Mouse (Mus musculus) limb, embryonic 11.5 days (tissue): ENCODE data around the gene Mical2. TPM values are rescaled to one million over a fixed set of nuclear protein-coding genes. Genes with fewer than 3 reads are reported as not detected.

Experiments
- ATAC-seq: fragments of 200-750 bp; cut with Nextera tagmentation; 2 replicates; pipeline ENCODE4 v1.8.0; 2017; ENCODE audit warnings: low read depth; ENCODE audit not compliant: insufficient number of reproducible peaks, low FRiP score, low TSS enrichment
- DNase-seq: peaks from one replicate; pipeline ENCODE4 v3.0.0-alpha.2; 2015; ENCODE audit warnings: low spot score
- H3K27ac ChIP-seq: fragments of 300-500 bp; sonication (generic); replicated peaks from 2 replicates; pipeline ENCODE4 v1.5.1; 2014; ENCODE audit warnings: low read depth, mild to moderate bottlenecking, low read length
- H3K27me3 ChIP-seq: fragments of 300-500 bp; sonication (generic); 2 replicates; pipeline ENCODE4 v1.6.1; 2014; ENCODE audit warnings: mild to moderate bottlenecking, low read length, mixed read lengths; ENCODE audit not compliant: control insufficient read depth, insufficient read depth
- H3K36me3 ChIP-seq: fragments of 300-500 bp; sonication (generic); 2 replicates; pipeline ENCODE4 v1.6.1; 2014; ENCODE audit warnings: mild to moderate bottlenecking, low read length, moderate library complexity, mixed read lengths; ENCODE audit not compliant: control insufficient read depth, insufficient read depth
- H3K4me1 ChIP-seq: fragments of 300-500 bp; sonication (generic); 2 replicates; pipeline ENCODE4 v1.6.1; 2014; ENCODE audit warnings: low read length, mixed read lengths; ENCODE audit not compliant: control insufficient read depth, insufficient read depth
- H3K4me2 ChIP-seq: fragments of 300-500 bp; sonication (generic); 2 replicates; pipeline ENCODE4 v1.6.1; 2014; ENCODE audit warnings: low read depth, mild to moderate bottlenecking, moderate library complexity; ENCODE audit not compliant: severe bottlenecking
- H3K4me3 ChIP-seq: fragments of 300-500 bp; sonication (generic); 2 replicates; pipeline ENCODE4 v1.5.1; 2014; ENCODE audit warnings: low read depth, low read length
- H3K9ac ChIP-seq: fragments of 300-500 bp; sonication (generic); 2 replicates; pipeline ENCODE4 v1.6.1; 2014; ENCODE audit warnings: mild to moderate bottlenecking, low read length
- H3K9me3 ChIP-seq: fragments of 300-500 bp; sonication (generic); 2 replicates; pipeline ENCODE4 v1.6.1; 2016; ENCODE audit warnings: low read length; ENCODE audit not compliant: control insufficient read depth
- WGBS: fragments of 180-500 bp; shearing (Covaris S2); extraction: QIAGEN DNeasy Blood & Tissue Kit; methylation state at CpG from one replicate; pipeline ENCODE4 v1.1.7; 2014; 5-methylcytosine and 5-hydroxymethylcytosine counted together
- polyA plus RNA-seq: library from polyadenylated mRNA; unstranded; fragments of >200 nt; fragmentation: Nextera tagmentation; extraction: Ambion mirVana; gene quantifications from 2 replicates; pipeline ENCODE4 v1.2.1, GENCODE M21; 2014

Gene Mical2
- polyA plus RNA-seq, result 2.3 and 2.4 TPM in 2 replicates

DNA sequence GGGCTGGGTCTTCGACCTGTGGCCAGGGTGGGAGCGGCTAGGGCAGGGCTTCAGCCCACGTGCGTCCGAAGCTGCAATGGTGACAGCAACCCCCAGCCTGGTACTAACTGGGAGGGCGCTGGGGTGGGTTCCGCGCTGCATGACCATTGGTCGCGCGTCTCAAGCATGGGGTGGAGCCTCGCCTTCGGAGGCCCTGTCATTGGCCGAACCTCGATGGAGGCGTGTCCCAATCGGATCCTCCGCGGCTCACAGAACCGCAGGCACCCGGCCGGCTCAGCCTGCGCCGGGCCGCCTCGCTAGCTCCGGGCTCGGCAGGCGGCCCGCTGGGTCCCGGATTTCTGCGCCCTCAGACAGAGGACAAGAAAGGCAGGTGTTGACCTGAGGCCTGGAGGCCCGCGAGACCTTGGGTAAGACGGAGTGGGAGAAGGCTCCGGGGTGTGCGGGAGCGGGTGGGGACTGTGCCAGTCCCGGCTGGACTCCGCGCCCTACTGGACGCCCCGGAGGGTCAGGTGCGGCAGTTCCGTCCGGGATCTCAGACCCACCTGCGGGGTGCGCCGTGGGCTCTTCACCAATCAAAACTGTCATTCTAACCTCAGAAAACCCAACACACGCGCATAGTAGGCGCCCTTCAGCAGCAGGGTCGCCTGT, at the start of gene Mical2:
Gene Mical2 (plus strand): TSS at position 242 of the 648 bp plus-strand sequence.
- H3K27ac ChIP-seq, result no peak within 1 kb of the TSS
- DNase-seq, result peak; percentile 89
- H3K4me1 ChIP-seq, result 0 out of 2 replicates have a peak, but pooled peaks cover 7% of the 10 kb centered on the region
- peaks cover 23% of the 10 kb centered on the region for H3K27me3 ChIP-seq
- no peak within 1 kb of the TSS for H3K9ac ChIP-seq
- H3K9me3 ChIP-seq, result no peaks in the 10 kb centered on the region
- 1% methylated on average over 53 of the region's 53 CpGs for WGBS
- H3K4me3 ChIP-seq, result peak within 1 kb of the TSS; percentile 45
- peak within 1 kb of the TSS; percentile 66 for H3K4me2 ChIP-seq
- peak; percentile 93 for ATAC-seq
- H3K36me3 ChIP-seq, result no peaks in the 10 kb centered on the region

- H3K27ac ChIP-seq, result no peak overlapping the region
- ATAC-seq (no peak), DNase-seq (no peak)
- H3K36me3 ChIP-seq, result no peaks in the 10 kb centered on the region
- H3K4me3 ChIP-seq, result no peak overlapping the region
- no peaks in the 10 kb centered on the region for H3K4me1 ChIP-seq
- H3K9ac ChIP-seq, result no peak overlapping the region
- no peak overlapping the region for H3K4me2 ChIP-seq
- 83% methylated on average over 2 of the region's 2 CpGs for WGBS
- no peaks in the 10 kb centered on the region for H3K27me3 ChIP-seq
- H3K9me3 ChIP-seq, result no peaks in the 10 kb centered on the region
Observed at GRCm38 (mm10) chr7:112176627-112177026, 49.0 kb upstream of the Mical2 start.

GRCm38 (mm10) chr7:112180235-112180705, 45.4 kb upstream of the Mical2 start:
- H3K4me2 ChIP-seq, result no peak overlapping the region; the same call in 1 of the 2 replicates
- H3K4me3 ChIP-seq, result no peak overlapping the region
- DNase-seq, result peak; percentile 91
- no peaks in the 10 kb centered on the region for H3K27me3 ChIP-seq
- 18% methylated on average over 8 of the region's 10 CpGs for WGBS
- no peak overlapping the region for H3K9ac ChIP-seq
- H3K9me3 ChIP-seq, result no peaks in the 10 kb centered on the region
- H3K27ac ChIP-seq, result no peak overlapping the region
- no peaks in the 10 kb centered on the region for H3K4me1 ChIP-seq
- no peaks in the 10 kb centered on the region for H3K36me3 ChIP-seq
- peak; percentile 76 for ATAC-seq

DNA sequence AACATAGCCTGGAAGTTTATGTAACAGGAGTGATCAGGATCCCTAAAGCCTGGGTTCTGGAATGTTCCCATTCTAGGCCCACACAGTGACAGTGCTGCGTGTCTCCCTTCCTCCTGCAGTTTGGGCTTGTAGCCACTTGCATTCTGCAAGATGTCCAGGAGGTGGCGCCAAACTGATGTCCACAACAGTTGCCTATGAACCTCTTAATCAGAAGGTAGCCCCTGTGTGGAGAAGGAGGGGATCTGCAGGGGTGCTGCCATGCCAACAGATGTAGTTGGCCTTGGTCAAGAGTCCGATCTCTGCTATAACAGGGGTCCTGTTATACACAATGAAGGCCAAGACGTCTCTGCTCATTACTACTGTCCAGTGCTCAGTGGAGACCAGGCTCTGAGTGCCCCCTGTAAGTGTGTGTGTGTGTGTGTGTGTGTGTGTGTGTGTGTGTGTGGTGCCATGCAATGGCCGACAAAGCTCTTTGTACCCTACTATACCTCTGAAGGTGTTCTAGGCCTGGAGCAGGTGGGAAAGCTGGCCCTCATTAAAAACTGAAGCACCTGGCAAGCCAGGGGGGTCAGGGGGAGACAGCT, 42.3 kb upstream of the Mical2 start:
- Histone ChIP-seq H3K9ac (no peak overlapping the region), H3K4me3 (no peak overlapping the region), H3K27me3 (no peaks in the 10 kb centered on the region), H3K36me3 (no peaks in the 10 kb centered on the region), H3K27ac (no peak overlapping the region), H3K9me3 (no peaks in the 10 kb centered on the region), H3K4me1 (peaks cover 6% of the 10 kb centered on the region), H3K4me2 (no peak overlapping the region)
- DNase-seq, result peak; percentile 93
- WGBS, result 35% methylated on average over 5 of the region's 5 CpGs
- no peak for ATAC-seq

- no peaks in the 10 kb centered on the region for H3K27me3 ChIP-seq
- 70% methylated on average over 6 of the region's 6 CpGs for WGBS
- 0 out of 2 replicates have a peak, but pooled peaks have one; percentile 45 for ATAC-seq
- H3K9ac ChIP-seq, result no peak overlapping the region
- peak; percentile 41 for DNase-seq
- no peak overlapping the region for H3K4me2 ChIP-seq
- H3K9me3 ChIP-seq, result no peaks in the 10 kb centered on the region
- no peak overlapping the region for H3K4me3 ChIP-seq
- H3K36me3 ChIP-seq, result no peaks in the 10 kb centered on the region
- H3K4me1 ChIP-seq, result peaks cover 6% of the 10 kb centered on the region
- no peak overlapping the region for H3K27ac ChIP-seq
Observed at GRCm38 (mm10) chr7:112184519-112185225, 41.0 kb upstream of the Mical2 start.

DNA sequence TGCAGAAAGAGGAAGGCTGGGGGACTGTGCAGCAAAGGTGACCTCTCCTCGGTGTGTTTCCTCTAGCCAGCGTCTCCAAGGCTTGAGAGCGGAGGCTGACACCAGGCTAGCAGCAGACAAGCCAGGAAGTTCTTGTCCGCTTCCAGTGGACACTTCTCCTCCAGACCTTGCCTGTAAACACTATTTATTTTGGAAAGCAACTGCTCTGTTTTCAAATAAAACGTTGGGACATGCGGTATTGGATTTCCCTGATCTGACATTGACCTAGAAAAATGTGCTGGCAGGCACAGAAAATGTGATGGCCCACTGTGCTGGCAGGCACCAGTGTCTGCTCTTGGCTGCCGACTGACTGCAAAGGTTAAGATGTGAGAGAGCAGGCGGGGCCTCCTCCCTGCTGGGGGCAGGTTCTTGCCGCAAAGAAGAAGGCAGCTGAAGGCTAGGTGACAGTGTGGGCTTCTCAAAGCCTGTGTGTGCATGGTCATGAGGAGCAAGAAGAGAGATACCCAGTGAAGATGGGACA, 40.4 kb upstream of the Mical2 start:
- ATAC-seq, result no peak
- H3K4me3 ChIP-seq, result no peak overlapping the region

DNA sequence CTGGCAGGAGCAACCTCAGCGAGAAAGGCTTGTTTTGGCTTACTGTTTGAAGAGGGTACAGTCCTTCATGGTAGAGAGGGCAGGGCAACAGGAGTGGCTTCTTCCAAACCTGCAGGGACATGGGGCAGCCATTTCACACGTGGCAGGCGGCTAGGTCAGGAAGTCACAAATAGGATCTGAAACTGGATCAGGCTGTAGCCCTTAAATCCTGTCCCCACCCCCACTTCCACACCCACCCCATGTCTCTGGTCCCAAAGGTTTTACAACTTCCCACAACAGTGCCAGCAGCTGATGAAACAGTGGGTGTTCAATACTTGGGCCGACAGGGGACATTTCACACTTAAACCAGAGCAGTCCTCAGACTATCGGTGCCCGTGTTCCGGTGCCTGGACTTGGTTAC, 38.8 kb upstream of the Mical2 start:
- Histone ChIP-seq H3K36me3 (no peaks in the 10 kb centered on the region), H3K4me2 (no peak overlapping the region), H3K4me1 (peaks cover 6% of the 10 kb centered on the region), H3K27me3 (no peaks in the 10 kb centered on the region), H3K27ac (no peak overlapping the region), H3K9me3 (no peaks in the 10 kb centered on the region), H3K4me3 (no peak overlapping the region), H3K9ac (no peak overlapping the region)
- ATAC-seq (no peak), DNase-seq (no peak)
- 62% methylated on average over 7 of the region's 7 CpGs for WGBS

More for the DNA sequence above, 40.4 kb upstream of the Mical2 start:
- Histone ChIP-seq H3K4me2 (no peak overlapping the region), H3K27ac (no peak overlapping the region), H3K9me3 (no peaks in the 10 kb centered on the region), H3K9ac (no peak overlapping the region), H3K4me1 (peaks cover 6% of the 10 kb centered on the region), H3K27me3 (no peaks in the 10 kb centered on the region), H3K36me3 (no peaks in the 10 kb centered on the region)
- WGBS, result 79% methylated on average over 9 of the region's 9 CpGs
- no peak for DNase-seq
